ENCODE assay signal across 10 mouse cellular contexts in the genomic region with DNA sequence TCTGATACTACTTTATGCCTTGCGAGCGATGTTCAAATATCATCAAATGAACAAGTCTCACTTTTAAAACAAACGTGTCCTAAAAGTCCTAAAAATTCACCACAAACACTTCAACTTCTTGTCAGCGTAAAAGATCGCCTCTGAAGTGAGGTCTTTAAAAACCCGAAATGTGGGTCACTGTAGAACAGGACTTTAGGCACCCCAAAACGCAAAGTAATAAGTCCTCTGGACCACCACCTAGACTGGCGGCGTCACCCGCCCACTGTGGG.
DNase-seq lines count a peak whose midpoint lies in the region; ATAC-seq lines count a peak whose summit lies in the region.
"Had no signal": no experiment of that assay in that cellular context is flagged by ENCODE, and none has a peak within 500 bp of the region (broad histone marks: within the 10 kb centered on the region; RNA-seq: fewer than 3 reads in every experiment).

No protein-coding gene starts in this region.

- no peaks in the 10 kb centered on the region for H3K9me3 ChIP-seq in heart, embryonic 13.5 days
- no peaks in the 10 kb centered on the region for H3K9me3 ChIP-seq in hindbrain, embryonic 11.5 days (ENCODE audit: control insufficient read depth, low read length)
- no peaks in the 10 kb centered on the region for H3K9me3 ChIP-seq in midbrain, embryonic 11.5 days (ENCODE audit: control insufficient read depth, low read length)

- H3K36me3 ChIP-seq in heart, embryonic 13.5 days = 0 out of 2 replicates have a peak, but pooled peaks cover 2% of the 10 kb centered on the region
- H3K36me3 ChIP-seq in hindbrain, embryonic 11.5 days (ENCODE audit: control insufficient read depth, insufficient read depth, low read length) = no peaks in the 10 kb centered on the region
- H3K36me3 ChIP-seq in midbrain, embryonic 11.5 days (ENCODE audit: control insufficient read depth, insufficient read depth, low read length) = no peaks in the 10 kb centered on the region

- no peak for ATAC-seq in heart, embryonic 13.5 days (ENCODE audit: extremely low read depth, insufficient number of reproducible peaks, low FRiP score, low TSS enrichment)
- no peak for ATAC-seq in hindbrain, embryonic 11.5 days (ENCODE audit: low FRiP score)
- ATAC-seq in midbrain, embryonic 11.5 days (ENCODE audit: low FRiP score) = no peak
- ATAC-seq in cerebellum, adult (ENCODE audit: insufficient number of reproducible peaks, low FRiP score, low TSS enrichment) = no peak

- peaks cover 43% of the 10 kb centered on the region for H3K4me1 ChIP-seq in heart, embryonic 13.5 days
- H3K4me1 ChIP-seq in hindbrain, embryonic 11.5 days (replicated peaks; ENCODE audit: control insufficient read depth, insufficient read depth, low read length) = no peaks in the 10 kb centered on the region; the same call in 1 of the 2 replicates
- H3K4me1 ChIP-seq in midbrain, embryonic 11.5 days (ENCODE audit: control insufficient read depth, insufficient read depth, low read length) = peaks cover 30% of the 10 kb centered on the region

- peak overlapping the region; percentile 100 for H3K4me3 ChIP-seq in heart, embryonic 13.5 days
- H3K4me3 ChIP-seq in hindbrain, embryonic 11.5 days (ENCODE audit: low read depth, low read length) = peak overlapping the region; percentile 93
- peak overlapping the region; percentile 85 for H3K4me3 ChIP-seq in midbrain, embryonic 11.5 days (ENCODE audit: low read depth, low read length)

- no peak for DNase-seq in heart, adult 8-10 months (ENCODE audit: low spot score)
- DNase-seq in adipocyte (ENCODE audit: low spot score) = peak; percentile 45
- no peak for DNase-seq in hindbrain, embryonic 11.5 days (ENCODE audit: low spot score)
- peak; percentile 96 for DNase-seq in midbrain, embryonic 11.5 days (ENCODE audit: low spot score, missing footprints)
- DNase-seq in urinary bladder, adult 18-20 months (ENCODE audit: low spot score in 2 of 2) = no peak
- DNase-seq in yolk sac, embryonic 10.5 days (ENCODE audit: low spot score) = no peak
- DNase-seq: layer of hippocampus, adult 9-11 months had no signal

- peak overlapping the region; percentile 95 for H3K4me2 ChIP-seq in heart, embryonic 13.5 days
- peak overlapping the region; percentile 98 for H3K4me2 ChIP-seq in hindbrain, embryonic 11.5 days (replicated peaks; ENCODE audit: low read depth, low read length)
- peak overlapping the region; percentile 86 for H3K4me2 ChIP-seq in midbrain, embryonic 11.5 days

- H3K9ac ChIP-seq in heart, embryonic 13.5 days = peak overlapping the region; percentile 100
- H3K9ac ChIP-seq in hindbrain, embryonic 11.5 days (ENCODE audit: low read depth, low read length) = peak overlapping the region; percentile 93
- peak overlapping the region; percentile 96 for H3K9ac ChIP-seq in midbrain, embryonic 11.5 days (ENCODE audit: low read length)

- WGBS in heart, embryonic 13.5 days = under 1% methylated on average over 10 of the region's 10 CpGs
- WGBS in hindbrain, embryonic 11.5 days = 2% methylated on average over 10 of the region's 10 CpGs
- WGBS in midbrain, embryonic 11.5 days = 4% methylated on average over 10 of the region's 10 CpGs

- peak overlapping the region; percentile 100 for H3K27ac ChIP-seq in heart, embryonic 13.5 days (replicated peaks)
- peak overlapping the region; percentile 99 for H3K27ac ChIP-seq in hindbrain, embryonic 11.5 days (ENCODE audit: low read depth, low read length)
- H3K27ac ChIP-seq in midbrain, embryonic 11.5 days (ENCODE audit: low read depth, low read length) = peak overlapping the region; percentile 98

- H3K27me3 ChIP-seq in heart, embryonic 13.5 days (replicated peaks) = no peaks in the 10 kb centered on the region
- H3K27me3 ChIP-seq in hindbrain, embryonic 11.5 days (ENCODE audit: control insufficient read depth, insufficient read depth, low read length) = peaks cover 3% of the 10 kb centered on the region; the same call in 1 of the 2 replicates
- no peaks in the 10 kb centered on the region for H3K27me3 ChIP-seq in midbrain, embryonic 11.5 days (ENCODE audit: control insufficient read depth, insufficient read depth, low read length)
- H3K27me3 ChIP-seq: CH12.LX had no signal

Comparison
In these comparisons a context has a peak if more than half of its experiments do, and no peak if none do; other contexts are left out.
1. DNase-seq: peak in adipocyte (single experiment) and midbrain, embryonic 11.5 days (single experiment); none in heart, adult 8-10 months (single experiment), hindbrain, embryonic 11.5 days (single experiment), urinary bladder, adult 18-20 months (0 of 2) and yolk sac, embryonic 10.5 days (single experiment).
2. Peak in every context shown above with its lines, with median percentiles within 50 percentile points of each other: H3K27ac ChIP-seq, H3K4me2 ChIP-seq, H3K4me3 ChIP-seq and H3K9ac ChIP-seq.